Mouse (Mus musculus): ENCODE results near the gene Ccdc190.
A peak's percentile ranks its signal among the peaks of the same experiment; 100 is the strongest.

- TF ChIP-seq ZNF384 (IDR thresholded peaks at IDR 0.05; ENCODE audit: low read depth, low read length) (peak; percentile 46; the same call in 1 of the 2 replicates), USF1 (IDR thresholded peaks at IDR 0.05; ENCODE audit: low read depth, low read length) (no peak), MAX (IDR thresholded peaks at IDR 0.05; ENCODE audit: low read length) (no peak), CTCF (conservative IDR thresholded peaks at IDR 0.05 in 1 of 2, IDR thresholded peaks at IDR 0.05 in 1 of 2; ENCODE audit: low read depth in 2 of 2, low read length in 2 of 2) (no peak)
Measured at GRCm38 (mm10) chr1:169969516-169969886, 41.1 kb downstream of the Ccdc190 start.

All from CH12.LX (cell line).